19 mouse cellular contexts compared by ENCODE assay signal in genomic region chr1:131917634-131918033, GRCm38 (mm10). TPM values are rescaled to one million over a fixed set of nuclear protein-coding genes. Genes with fewer than 3 reads are reported as not detected.
DNase-seq lines count a peak whose midpoint lies in the region; ATAC-seq and TF ChIP-seq lines count a peak whose summit lies in the region.
"Had no signal": no experiment of that assay in that cellular context is flagged by ENCODE, and none has a peak within 500 bp of the region (broad histone marks: within the 10 kb centered on the region; RNA-seq: fewer than 3 reads in every experiment).

No protein-coding gene starts in this region.

- no peaks in the 10 kb centered on the region for H3K27me3 ChIP-seq in intestine, postnatal 0 days (replicated peaks; ENCODE audit: control insufficient read depth, insufficient read depth, low read length)
- H3K27me3 ChIP-seq in intestine, embryonic 16.5 days (replicated peaks; ENCODE audit: control insufficient read depth, insufficient read depth, low read length) = no peaks in the 10 kb centered on the region
- no peaks in the 10 kb centered on the region for H3K27me3 ChIP-seq in lung, postnatal 0 days (replicated peaks; ENCODE audit: insufficient read depth, low read length)
- H3K27me3 ChIP-seq: embryonic facial prominence, embryonic 12.5 days; forebrain, embryonic 12.5 days; heart, embryonic 15.5 days; hindbrain, embryonic 13.5 days had no signal

- H3K4me1 ChIP-seq in intestine, postnatal 0 days (replicated peaks; ENCODE audit: control insufficient read depth, insufficient read depth, low read length) = no peaks in the 10 kb centered on the region
- peaks cover 7% of the 10 kb centered on the region; the same call in 1 of the 2 replicates for H3K4me1 ChIP-seq in intestine, embryonic 16.5 days (ENCODE audit: control insufficient read depth, insufficient read depth, low read length)
- H3K4me1 ChIP-seq in lung, postnatal 0 days (ENCODE audit: insufficient read depth, low read depth, low read length) = no peaks in the 10 kb centered on the region
- H3K4me1 ChIP-seq: embryonic facial prominence, embryonic 12.5 days had no signal

- H3K4me2 ChIP-seq in intestine, postnatal 0 days (replicated peaks; ENCODE audit: low read depth) = no peak overlapping the region
- no peak overlapping the region for H3K4me2 ChIP-seq in intestine, embryonic 16.5 days (ENCODE audit: low read depth, low read length)
- no peak overlapping the region for H3K4me2 ChIP-seq in lung, postnatal 0 days (replicated peaks; ENCODE audit: low read depth, low read length)
- H3K4me2 ChIP-seq: embryonic facial prominence, embryonic 12.5 days; forebrain, embryonic 12.5 days; heart, embryonic 11.5 days; heart, embryonic 15.5 days; hindbrain, embryonic 13.5 days had no signal

- H3K9me3 ChIP-seq in intestine, postnatal 0 days (ENCODE audit: control insufficient read depth) = no peaks in the 10 kb centered on the region
- H3K9me3 ChIP-seq in intestine, embryonic 16.5 days (ENCODE audit: control insufficient read depth, low read length) = no peaks in the 10 kb centered on the region
- H3K9me3 ChIP-seq in lung, postnatal 0 days (ENCODE audit: low read length) = no peaks in the 10 kb centered on the region
- H3K9me3 ChIP-seq: embryonic facial prominence, embryonic 12.5 days; forebrain, embryonic 12.5 days; heart, embryonic 15.5 days; hindbrain, embryonic 13.5 days had no signal

- H3K9ac ChIP-seq in intestine, postnatal 0 days (ENCODE audit: low read depth, low read length) = no peak overlapping the region
- H3K9ac ChIP-seq in intestine, embryonic 16.5 days (ENCODE audit: low read depth, low read length) = no peak overlapping the region
- H3K9ac ChIP-seq in lung, postnatal 0 days (replicated peaks; ENCODE audit: low read depth) = no peak overlapping the region
- H3K9ac ChIP-seq: embryonic facial prominence, embryonic 12.5 days; forebrain, embryonic 12.5 days; heart, embryonic 15.5 days; hindbrain, embryonic 13.5 days had no signal

- H3K4me3 ChIP-seq in intestine, postnatal 0 days (ENCODE audit: low read depth, low read length) = no peak overlapping the region
- no peak overlapping the region for H3K4me3 ChIP-seq in intestine, embryonic 16.5 days (ENCODE audit: low read length)
- H3K4me3 ChIP-seq in lung, postnatal 0 days (ENCODE audit: low read depth, low read length) = no peak overlapping the region
- H3K4me3 ChIP-seq: embryonic facial prominence, embryonic 12.5 days; forebrain, embryonic 12.5 days; heart, adult 2 months; heart, embryonic 15.5 days; hindbrain, embryonic 13.5 days had no signal

- 45% methylated on average over 6 of the region's 6 CpGs for WGBS in intestine, postnatal 0 days
- 61% methylated on average over 6 of the region's 6 CpGs for WGBS in intestine, embryonic 16.5 days
- whole genome bisulfite sequencing in lung, postnatal 0 days = 52% methylated on average over 6 of the region's 6 CpGs

- peaks cover 18% of the 10 kb centered on the region for H3K36me3 ChIP-seq in intestine, postnatal 0 days (ENCODE audit: control insufficient read depth, insufficient read depth)
- peaks cover 3% of the 10 kb centered on the region; the same call in 1 of the 2 replicates for H3K36me3 ChIP-seq in intestine, embryonic 16.5 days (ENCODE audit: control insufficient read depth, insufficient read depth, low read length)
- H3K36me3 ChIP-seq in lung, postnatal 0 days (ENCODE audit: insufficient read depth, low read length) = peaks cover 5% of the 10 kb centered on the region; the same call in 1 of the 2 replicates

- intact Hi-C loops in gastrocnemius, postnatal 14 days (cut with DNase I; ENCODE audit: low total_unique reads) = no loop called here

- peak; percentile 25; the same call in 1 of the 2 replicates for TF ChIP-seq EP300 in lung, postnatal 0 days (IDR thresholded peaks at IDR 0.05)

- no peak for TF ChIP-seq CTCF in intestine, postnatal 0 days (IDR thresholded peaks at IDR 0.05; ENCODE audit: low read depth)
- no peak for TF ChIP-seq CTCF in lung, postnatal 0 days (IDR thresholded peaks at IDR 0.05)

- H3K27ac ChIP-seq in intestine, postnatal 0 days (ENCODE audit: low read depth, low read length) = peak overlapping the region; percentile 28; the same call in 1 of the 2 replicates
- no peak overlapping the region for H3K27ac ChIP-seq in intestine, embryonic 16.5 days (ENCODE audit: low read length)
- H3K27ac ChIP-seq in lung, postnatal 0 days (ENCODE audit: low read length) = no peak overlapping the region
- H3K27ac ChIP-seq: embryonic facial prominence, embryonic 12.5 days; forebrain, embryonic 12.5 days; heart, adult 2 months; heart, embryonic 15.5 days; hindbrain, embryonic 13.5 days; hindbrain, postnatal 0 days had no signal

- DNase-seq in adrenal gland, adult 2 months = peak; percentile 58
- no peak for DNase-seq in adrenal gland, postnatal 4 days (ENCODE audit: low spot score in 2 of 2)
- DNase-seq in lung, postnatal 0 days (ENCODE audit: low spot score) = no peak
- DNase-seq in lung, adult 18-20 months = no peak
- no peak for DNase-seq in gastrocnemius, postnatal 14 days
- DNase-seq: cerebellum, adult 2 months; cerebellum, postnatal 10 days; gastrocnemius, postnatal 10 days; heart, adult 2 months; heart, postnatal 14 days had no signal

- no peak for ATAC-seq in intestine, postnatal 0 days
- no peak for ATAC-seq in intestine, embryonic 16.5 days
- ATAC-seq in lung, postnatal 0 days = no peak
- ATAC-seq: forebrain, embryonic 16.5 days; hindbrain, postnatal 0 days had no signal

RNA-seq across cellular contexts. Expression of gene Nucks1, which starts 7.3 kb away (rescaled TPM):
- 100 to 1,000 TPM; 111 to 139 TPM for total RNA-seq in adrenal gland, adult 2 months (2021)
- polyA plus RNA-seq in adrenal gland, adult 2 months (2012; rRNA removed) = 3.2 and 4.2 TPM in 2 replicates
- total RNA-seq in adrenal gland, postnatal 4 days (2021) = 100 to 1,000 TPM; 191 to 192 TPM
- 25.9 and 30.4 TPM in 2 replicates for polyA plus RNA-seq in intestine, postnatal 0 days (2015; fragmentation: Nextera tagmentation; extraction: Ambion mirVana)
- polyA plus RNA-seq in intestine, embryonic 16.5 days (2015; fragmentation: Nextera tagmentation; extraction: Ambion mirVana) = 44.5 TPM in 2 replicates
- polyA plus RNA-seq in lung, postnatal 0 days (2015; fragmentation: Nextera tagmentation; extraction: Ambion mirVana) = 19.1 and 20.9 TPM in 2 replicates
- total RNA-seq in gastrocnemius, postnatal 14 days (2021) = 10 to 100 TPM; 66.1 to 78.8 TPM

RNA-seq across cellular contexts. Expression of gene Slc45a3, which starts 45.1 kb away (rescaled TPM):
- 10 to 100 TPM; 15.5 to 25.5 TPM for total RNA-seq in adrenal gland, adult 2 months (2021)
- 23.7 and 35.0 TPM in 2 replicates for polyA plus RNA-seq in adrenal gland, adult 2 months (2012; rRNA removed)
- total RNA-seq in adrenal gland, postnatal 4 days (2021) = 10 to 100 TPM; 11.6 to 15.1 TPM
- 2.5 and 2.7 TPM in 2 replicates for polyA plus RNA-seq in intestine, postnatal 0 days (2015; fragmentation: Nextera tagmentation; extraction: Ambion mirVana)
- polyA plus RNA-seq in intestine, embryonic 16.5 days (2015; fragmentation: Nextera tagmentation; extraction: Ambion mirVana) = 2.5 and 2.9 TPM in 2 replicates
- polyA plus RNA-seq in lung, postnatal 0 days (2015; fragmentation: Nextera tagmentation; extraction: Ambion mirVana) = 5.7 and 6.9 TPM in 2 replicates
- total RNA-seq in gastrocnemius, postnatal 14 days (2021) = 1 to 10 TPM; 1.0 to 1.1 TPM

RNA-seq across cellular contexts. Expression of gene Rab29, which starts 50.6 kb away (rescaled TPM):
- total RNA-seq in adrenal gland, adult 2 months (2021) = 10 to 100 TPM; 15.1 to 28.7 TPM
- 18.7 and 24.3 TPM in 2 replicates for polyA plus RNA-seq in adrenal gland, adult 2 months (2012; rRNA removed)
- total RNA-seq in adrenal gland, postnatal 4 days (2021) = 10 to 100 TPM; 15.1 to 18.0 TPM
- polyA plus RNA-seq in intestine, postnatal 0 days (2015; fragmentation: Nextera tagmentation; extraction: Ambion mirVana) = 16.2 and 19.1 TPM in 2 replicates
- polyA plus RNA-seq in intestine, embryonic 16.5 days (2015; fragmentation: Nextera tagmentation; extraction: Ambion mirVana) = 22.4 and 22.7 TPM in 2 replicates
- 23.1 and 26.3 TPM in 2 replicates for polyA plus RNA-seq in lung, postnatal 0 days (2015; fragmentation: Nextera tagmentation; extraction: Ambion mirVana)
- total RNA-seq in gastrocnemius, postnatal 14 days (2021) = 1 to 10 TPM; 5.3 to 8.2 TPM
